Mouse (Mus musculus) naive thymus-derived CD4-positive, alpha-beta T cell, adult 2 months (primary cell): Measurements from ENCODE around the gene Man1c1.

ENCODE experiments used
- DNase-seq: peaks from one replicate; pipeline ENCODE4 v3.0.0-alpha.2; 2011; ENCODE audit warnings: low read depth

Gene Man1c1

GRCm38 (mm10) chr4:134703835-134704546, at the start of gene Man1c1:
Man1c1 (minus strand) TSS chr4:134704290.
- DNase-seq = peak; percentile 97

GRCm38 (mm10) chr4:134753516-134754261, 49.6 kb upstream of the Man1c1 start:
- DNase-seq = peak; percentile 60

GRCm38 (mm10) chr4:134752911-134753426, 48.9 kb upstream of the Man1c1 start:
- DNase-seq = no peak

GRCm38 (mm10) chr4:134751682-134752380, 47.7 kb upstream of the Man1c1 start:
- peak; percentile 74 for DNase-seq

- DNase-seq = no peak
Measured at GRCm38 (mm10) chr4:134750825-134751224, 46.7 kb upstream of the Man1c1 start.

- peak; percentile 96 for DNase-seq
Measured at GRCm38 (mm10) chr4:134750263-134750662, 46.2 kb upstream of the Man1c1 start.

- DNase-seq = peak; percentile 84
Measured at GRCm38 (mm10) chr4:134749301-134750030, 45.4 kb upstream of the Man1c1 start.

- DNase-seq = no peak
Measured at GRCm38 (mm10) chr4:134745900-134746661, 42.0 kb upstream of the Man1c1 start.

GRCm38 (mm10) chr4:134743881-134744633, 40.0 kb upstream of the Man1c1 start:
- no peak for DNase-seq

GRCm38 (mm10) chr4:134741949-134742348, 37.9 kb upstream of the Man1c1 start:
- no peak for DNase-seq

- no peak for DNase-seq
Measured at GRCm38 (mm10) chr4:134740186-134740585, 36.1 kb upstream of the Man1c1 start.

- no peak for DNase-seq
Measured at GRCm38 (mm10) chr4:134739530-134739929, 35.4 kb upstream of the Man1c1 start.

GRCm38 (mm10) chr4:134737365-134737910, 33.3 kb upstream of the Man1c1 start:
- DNase-seq = peak; percentile 57

GRCm38 (mm10) chr4:134736147-134736546, 32.1 kb upstream of the Man1c1 start:
- DNase-seq = no peak

GRCm38 (mm10) chr4:134734629-134735081, 30.6 kb upstream of the Man1c1 start:
- DNase-seq = peak; percentile 89

GRCm38 (mm10) chr4:134734038-134734628, 30.0 kb upstream of the Man1c1 start:
- no peak for DNase-seq

- DNase-seq = no peak
Measured at GRCm38 (mm10) chr4:134733371-134733770, 29.3 kb upstream of the Man1c1 start.

- DNase-seq = no peak
Measured at GRCm38 (mm10) chr4:134730106-134730505, 26.0 kb upstream of the Man1c1 start.

- DNase-seq = no peak
Measured at GRCm38 (mm10) chr4:134725735-134726345, 21.8 kb upstream of the Man1c1 start.
